Mouse (Mus musculus) central nervous system, embryonic 18 days (tissue): Measurements from ENCODE around the gene Olfr410. TPM values are rescaled to one million over a fixed set of nuclear protein-coding genes. Genes with fewer than 3 reads are reported as not detected.

Experiments used
- polyA plus RNA-seq: library from polyadenylated mRNA; depleted of rRNA; stranded (reverse); fragments of >200 nt; gene quantifications from 2 replicates; pipeline ENCODE4 v1.2.3, GENCODE M21; 2012; rRNA removed

Olfr410 gene
- polyA plus RNA-seq: not detected in 2 replicates

DNA sequence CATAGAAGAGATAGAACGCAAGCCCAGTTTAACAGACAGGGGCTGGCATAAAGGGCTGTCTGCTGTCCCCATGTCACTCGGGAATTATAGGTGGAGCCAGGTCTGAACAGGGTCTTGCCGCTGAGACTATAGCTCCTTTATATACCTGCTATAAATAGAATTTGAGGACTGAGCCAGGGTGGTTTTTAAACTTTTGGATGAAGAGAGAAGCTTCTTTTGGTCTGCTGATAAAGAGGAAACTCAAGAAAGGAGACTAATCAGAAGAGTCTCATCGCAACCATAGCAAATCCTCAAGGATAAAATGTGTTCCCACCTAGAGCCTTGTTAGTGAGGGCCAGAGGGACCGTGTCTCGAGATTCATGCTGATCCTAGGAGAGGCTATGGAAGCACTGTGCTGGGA is at the start of gene Olfr410:
Gene Olfr410 (minus strand): TSS at position 101 of the 400 bp plus-strand sequence.

DNA sequence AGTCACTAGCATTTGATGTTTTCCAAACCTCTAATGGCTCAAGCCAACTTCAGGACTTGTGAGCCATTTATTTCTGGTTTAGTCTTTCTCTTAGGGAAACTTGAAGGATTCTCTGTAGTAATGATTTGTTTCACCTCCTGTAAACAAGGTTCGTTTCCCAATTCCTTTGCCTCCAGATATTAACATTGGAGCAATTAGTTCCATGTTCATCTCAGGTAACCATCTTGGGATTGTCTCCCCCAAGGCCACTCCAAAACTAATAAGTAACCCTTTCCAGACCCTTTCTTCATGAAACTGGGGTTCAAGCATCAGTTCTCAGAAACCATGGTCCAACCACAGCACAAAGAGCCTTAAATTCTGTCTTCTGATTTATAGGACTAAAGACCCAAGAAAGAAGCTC is 23.9 kb upstream of the Olfr410 start, which contains the start of gene Olfr412:
Gene Olfr412 (plus strand): TSS at position 301 of the 400 bp plus-strand sequence.

DNA sequence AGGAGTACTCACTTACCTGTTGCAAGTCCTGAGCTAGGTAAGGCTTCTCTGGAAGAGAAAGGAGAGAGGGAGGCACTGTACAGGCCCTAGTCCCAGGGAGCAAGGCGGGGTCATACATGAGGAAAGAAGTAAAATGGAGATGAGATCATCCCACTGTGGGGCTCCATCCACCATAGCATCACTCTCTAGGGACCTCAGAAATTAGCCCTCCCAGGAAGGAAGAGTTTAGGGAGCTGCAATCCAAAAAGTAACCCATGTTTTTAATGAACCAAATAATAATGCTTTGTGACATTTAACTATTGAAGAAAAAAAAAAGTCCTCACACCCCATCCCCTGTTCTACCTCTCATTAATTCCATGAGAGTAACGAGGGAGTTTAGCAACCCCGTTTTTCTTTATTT is 14.7 kb upstream of the Olfr410 start, which contains the start of gene Olfr411:
Gene Olfr411 (minus strand): TSS at position 101 of the 400 bp plus-strand sequence.

DNA sequence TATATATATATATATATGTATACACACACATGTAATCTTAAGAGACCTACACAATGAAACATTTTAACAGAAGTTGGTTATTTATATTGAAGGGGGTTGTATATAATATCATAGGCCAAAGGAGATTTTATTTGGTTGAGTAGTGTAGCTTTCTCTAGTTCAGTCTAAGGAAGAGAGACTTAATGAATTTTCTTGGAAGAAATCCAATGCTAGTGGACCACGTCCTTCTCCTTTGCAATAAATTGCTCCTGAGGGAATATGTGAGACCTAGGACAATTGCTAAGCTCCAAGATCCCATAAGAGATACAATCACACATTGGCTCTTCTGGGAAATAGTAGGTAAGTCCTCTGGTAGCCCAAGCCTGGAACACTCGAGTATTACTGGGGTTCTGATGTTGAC is 54.4 kb downstream of the Olfr410 start, which contains the start of gene Olfr59:
Gene Olfr59 (plus strand): TSS at position 301 of the 400 bp plus-strand sequence.

Other genes with a start within 250 kb of the Olfr410 start
- gene Olfr401, start 224.3 kb downstream of the Olfr410 start, polyA plus RNA-seq: not detected in 2 replicates
- gene Olfr402, start 184.5 kb downstream of the Olfr410 start, polyA plus RNA-seq: not detected in 2 replicates
- not detected in 2 replicates for gene Olfr403, start 151.8 kb downstream of the Olfr410 start, polyA plus RNA-seq
- gene Olfr43, start 126.7 kb downstream of the Olfr410 start, polyA plus RNA-seq: not detected in 2 replicates
- not detected in 2 replicates for gene Olfr406, start 78.2 kb downstream of the Olfr410 start, polyA plus RNA-seq
- gene Olfr59, start 54.3 kb downstream of the Olfr410 start, polyA plus RNA-seq: not detected in 2 replicates
- gene Olfr411, start 14.6 kb upstream of the Olfr410 start, polyA plus RNA-seq: not detected in 2 replicates
- not detected in 2 replicates for gene Olfr412, start 24.0 kb upstream of the Olfr410 start, polyA plus RNA-seq